Mouse (Mus musculus): Measurements from ENCODE around the gene Scaf1.
"Not testable (repeated sequence)": the region's sequence is repeated elsewhere in the genome, so short reads cannot be mapped to it uniquely, and the experiment has no call there.

Scaf1 gene

DNA sequence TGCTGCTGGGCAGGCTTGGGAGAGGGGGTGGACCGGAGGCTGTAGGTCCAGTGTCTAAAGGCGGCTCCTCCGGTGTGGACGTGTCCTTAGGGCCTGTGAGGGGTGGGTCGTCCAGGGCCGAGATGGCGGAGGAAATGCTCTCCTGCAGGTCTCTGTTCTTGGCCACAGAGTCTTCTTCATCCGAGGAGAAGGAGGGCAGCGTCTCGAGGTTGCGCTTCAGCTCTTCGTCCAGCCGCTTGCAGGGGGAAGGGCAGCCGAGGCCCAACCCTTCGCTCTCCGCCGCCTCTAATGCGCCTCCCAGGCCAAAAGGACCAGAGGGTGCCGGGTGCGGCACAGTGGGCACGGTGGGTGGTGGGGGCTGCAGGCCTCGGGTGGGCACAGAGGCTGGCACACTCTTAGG, 29.6 kb upstream of the Scaf1 start:
- DNase-seq (ENCODE audit: low read depth, low spot score): no peak

DNA sequence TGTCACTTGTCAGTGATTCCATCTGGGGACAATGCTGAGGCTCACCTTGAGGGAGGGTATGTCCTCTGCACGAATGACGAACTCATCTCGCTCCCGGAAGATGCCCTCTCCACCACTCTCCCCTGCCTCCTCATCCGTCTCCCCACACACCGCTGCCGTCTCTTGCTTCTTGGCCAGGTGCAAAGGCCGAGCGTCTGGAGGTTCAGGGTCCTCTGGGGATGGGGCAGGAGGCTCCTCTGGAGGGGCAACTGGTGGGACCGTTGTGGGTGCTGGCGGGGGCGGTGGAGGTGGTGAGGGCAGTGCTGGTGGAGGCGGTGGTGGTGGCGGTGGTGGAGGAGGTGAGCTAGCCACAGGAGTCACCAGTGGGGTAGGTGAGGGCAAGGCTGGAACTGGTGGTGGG, 27.1 kb upstream of the Scaf1 start:
- no peak for DNase-seq (ENCODE audit: low read depth, low spot score)

- DNase-seq (ENCODE audit: low read depth, low spot score): no peak
These were observed 24.7 kb upstream of the Scaf1 start for GRCm38 (mm10) chr7:45040851-45041250.

DNA sequence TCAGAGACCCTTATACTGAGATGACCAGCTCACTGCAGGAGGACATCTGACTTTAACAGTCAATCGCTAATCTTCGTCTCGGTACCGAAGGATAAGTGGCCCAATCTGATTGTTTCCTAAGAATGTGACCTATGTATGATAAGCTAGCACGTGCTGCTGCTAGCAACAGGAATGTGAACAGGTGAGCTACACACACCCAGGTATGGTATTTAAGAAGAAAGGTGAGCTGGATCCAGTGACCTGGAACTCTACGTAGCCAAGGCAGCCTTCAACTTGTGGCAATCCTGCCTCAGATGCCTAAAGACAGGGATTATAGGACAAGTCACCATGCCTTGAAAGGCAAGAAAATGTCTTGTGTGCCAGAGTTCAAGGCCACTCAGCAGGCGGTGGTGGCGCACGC, 22.2 kb upstream of the Scaf1 start:
- no peak for DNase-seq (ENCODE audit: low read depth, low spot score)

DNA sequence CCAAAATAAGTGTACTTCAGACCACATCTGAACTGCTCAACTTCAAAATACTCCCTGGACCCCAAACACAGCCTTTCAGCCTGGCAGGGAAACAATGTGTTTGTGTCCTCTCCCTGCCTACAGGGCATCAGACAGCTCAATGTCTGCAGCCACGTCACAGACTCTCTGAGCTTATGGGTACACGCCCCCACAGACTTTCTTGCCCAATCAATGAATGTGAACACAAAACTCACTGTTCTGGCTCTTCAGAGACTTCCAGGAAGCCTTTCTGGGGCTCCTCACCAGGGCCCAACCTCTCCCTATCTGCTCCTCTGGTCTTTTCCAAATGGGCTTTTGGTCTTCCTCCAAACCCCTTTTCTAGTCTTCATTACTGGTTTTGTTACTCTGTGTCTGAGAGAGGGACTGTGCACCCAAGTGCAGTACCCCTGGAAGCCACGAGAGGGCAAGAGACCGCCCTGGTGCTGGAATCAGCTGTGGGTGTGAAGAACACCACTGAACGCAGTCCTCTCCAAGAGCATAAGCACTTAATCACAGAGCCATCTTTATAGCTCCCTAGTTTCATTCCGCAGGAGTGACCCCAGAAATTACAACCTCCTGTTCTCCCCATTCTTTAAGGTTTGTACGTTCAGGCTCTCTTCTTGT, 21.7 kb upstream of the Scaf1 start:
- DNase-seq (ENCODE audit: low read depth, low spot score): peak; percentile 67

DNA sequence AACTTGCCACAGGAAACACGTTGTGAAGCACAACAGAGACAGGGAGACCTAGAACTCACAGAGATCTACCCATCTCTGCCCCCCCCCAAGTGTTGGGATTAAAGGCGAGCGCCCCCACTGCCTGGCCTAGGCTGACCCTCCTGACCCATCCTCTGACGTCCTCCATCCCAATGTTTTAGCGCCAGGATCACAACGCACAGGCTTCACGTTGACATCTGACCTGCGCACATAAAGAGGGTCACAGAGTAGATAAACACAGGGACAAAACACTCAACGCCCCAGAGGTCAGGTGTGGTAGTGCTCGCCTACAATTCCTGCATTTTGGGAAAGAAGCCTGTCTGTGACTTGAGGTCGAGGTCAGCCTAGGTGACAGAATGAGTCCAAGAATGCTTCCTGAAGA, 20.5 kb upstream of the Scaf1 start:
- DNase-seq (ENCODE audit: low read depth, low spot score): no peak

DNA sequence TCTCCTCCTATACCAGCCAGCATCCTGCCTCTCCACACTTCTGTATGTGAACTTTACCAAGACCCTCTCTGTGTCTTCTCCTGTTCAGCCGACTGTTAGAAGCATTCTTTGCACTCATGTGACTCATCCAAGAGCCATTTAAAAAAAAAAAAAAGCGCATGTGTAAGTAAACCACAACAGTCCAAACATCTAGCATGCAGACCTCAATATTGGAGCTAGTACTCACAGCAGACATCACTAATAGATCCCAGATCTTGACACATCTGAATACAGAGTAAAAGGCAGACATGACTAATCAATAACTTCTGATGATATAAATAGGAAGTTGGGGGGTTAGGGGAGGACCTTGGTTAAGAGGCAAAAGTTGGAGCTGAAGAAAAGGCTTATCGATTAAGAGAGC, 19.5 kb upstream of the Scaf1 start:
- DNase-seq (ENCODE audit: low read depth, low spot score): peak; percentile 89

- no peak for DNase-seq (ENCODE audit: low read depth, low spot score)
These were observed 17.7 kb upstream of the Scaf1 start for GRCm38 (mm10) chr7:45033722-45034359.

GRCm38 (mm10) chr7:45030857-45031256, 14.7 kb upstream of the Scaf1 start:
- no peak for DNase-seq (ENCODE audit: low read depth, low spot score)

GRCm38 (mm10) chr7:45029995-45030394, 13.8 kb upstream of the Scaf1 start:
- DNase-seq (ENCODE audit: low read depth, low spot score): no peak

- DNase-seq (ENCODE audit: low read depth, low spot score): no peak
These were observed 12.2 kb upstream of the Scaf1 start for GRCm38 (mm10) chr7:45028351-45028750.

DNA sequence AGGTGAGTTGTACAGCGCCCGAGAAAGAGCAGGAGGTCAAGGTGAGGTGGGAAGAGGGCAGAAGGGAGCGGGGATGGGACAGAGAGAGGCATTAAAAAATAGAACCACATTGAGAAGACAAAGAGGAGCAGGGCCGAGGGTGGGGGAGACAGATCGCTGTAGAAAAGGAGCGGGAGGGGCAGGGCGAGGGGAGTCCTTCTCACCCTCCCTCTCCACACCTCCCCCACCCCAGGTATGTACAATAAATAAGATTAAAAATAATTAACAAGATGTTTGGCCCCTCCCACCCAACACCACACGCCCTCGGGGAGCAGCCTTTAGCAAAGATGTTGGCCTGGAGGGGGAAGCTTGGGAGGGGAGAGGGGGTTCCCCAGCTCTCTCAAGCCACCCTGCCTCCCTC, 11.6 kb upstream of the Scaf1 start:
- DNase-seq (ENCODE audit: low read depth, low spot score): no peak

DNA sequence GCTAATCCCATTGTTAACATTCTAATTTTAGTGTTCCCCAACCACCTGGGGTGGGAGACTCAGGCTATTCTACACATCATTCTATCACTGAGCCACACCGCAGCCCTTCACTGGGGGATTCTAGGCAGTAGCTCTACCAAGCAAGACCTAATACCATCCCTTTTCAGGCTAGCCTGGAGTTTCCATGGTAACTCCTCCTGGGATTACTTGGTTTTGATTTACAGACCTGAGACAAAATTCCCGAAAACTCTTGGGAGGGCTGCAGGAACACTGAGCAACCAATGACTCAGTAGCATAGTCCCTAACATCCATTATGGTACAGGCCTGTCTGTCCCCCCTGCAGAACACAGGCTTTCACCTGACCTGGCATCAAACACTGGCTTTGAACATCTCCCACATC, 10.1 kb upstream of the Scaf1 start:
- DNase-seq (ENCODE audit: low read depth, low spot score): no peak

DNA sequence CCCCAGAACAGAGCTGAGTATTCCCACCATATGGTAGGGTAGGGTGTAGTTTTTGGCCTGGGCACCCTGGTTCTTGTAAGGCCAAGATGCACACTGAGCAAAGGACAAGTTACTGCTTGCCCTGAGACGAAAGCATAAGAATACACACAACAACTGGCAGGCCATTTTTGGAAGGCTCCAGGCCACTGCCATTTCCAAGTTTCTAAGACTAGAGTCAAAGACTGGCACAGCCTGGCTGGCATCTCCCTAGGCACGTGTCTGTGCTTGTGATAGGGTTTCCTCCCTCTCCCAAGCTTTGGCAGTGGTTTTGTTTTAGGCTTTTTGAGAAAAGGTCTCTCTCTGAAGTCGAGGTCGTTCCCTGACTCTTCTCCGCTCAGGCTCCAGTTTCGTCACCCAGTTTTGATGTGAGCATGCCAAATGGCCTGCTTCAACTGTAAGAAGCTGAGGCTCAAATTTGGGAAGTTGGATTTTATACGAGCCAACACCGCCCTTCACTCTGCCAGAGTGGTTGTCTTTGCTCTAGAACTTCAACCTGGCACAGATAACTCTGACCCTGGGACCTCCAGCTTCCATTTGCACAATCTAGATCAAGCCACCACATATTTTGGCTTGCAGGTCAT, 9.5 kb upstream of the Scaf1 start:
- no peak for DNase-seq (ENCODE audit: low read depth, low spot score)

- no peak for DNase-seq (ENCODE audit: low read depth, low spot score)
These were observed 8.4 kb upstream of the Scaf1 start for GRCm38 (mm10) chr7:45024281-45025248.

DNA sequence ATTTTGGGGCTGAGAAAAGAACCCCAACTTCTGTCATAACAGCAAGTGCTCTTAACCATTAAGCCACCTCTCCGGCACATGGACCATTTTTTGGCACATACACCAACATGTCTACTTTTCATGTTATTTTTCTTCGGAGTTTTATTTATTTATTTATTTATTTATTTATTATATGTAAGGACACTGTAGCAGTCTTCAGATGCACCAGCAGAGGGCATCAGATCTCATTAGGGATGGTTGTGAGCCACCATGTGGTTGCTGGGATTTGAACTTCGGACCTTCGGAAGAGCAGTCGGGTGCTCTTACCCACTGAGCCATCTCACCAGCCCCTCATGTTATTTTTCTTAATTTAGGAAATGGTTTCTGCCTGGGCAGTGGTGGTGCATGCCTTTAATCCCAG, 7.5 kb upstream of the Scaf1 start:
- DNase-seq (ENCODE audit: low read depth, low spot score): not testable (repeated sequence)

DNA sequence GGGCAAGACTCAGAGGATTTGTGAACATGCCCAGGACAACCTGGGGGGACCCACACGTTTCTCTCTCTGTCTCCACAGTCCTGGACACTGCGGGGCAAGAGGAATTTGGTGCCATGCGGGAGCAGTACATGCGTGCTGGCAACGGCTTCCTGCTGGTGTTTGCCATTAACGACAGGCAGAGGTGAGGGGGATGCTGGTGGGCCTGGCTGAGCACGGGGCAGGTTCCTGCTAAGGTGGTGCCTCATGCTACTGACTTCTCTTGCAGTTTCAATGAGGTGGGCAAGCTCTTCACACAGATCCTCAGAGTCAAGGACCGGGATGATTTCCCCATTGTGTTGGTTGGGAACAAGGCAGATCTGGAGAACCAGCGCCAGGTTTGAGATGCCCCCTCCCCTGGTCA, 4.1 kb upstream of the Scaf1 start:
- no peak for DNase-seq (ENCODE audit: low read depth, low spot score)

DNA sequence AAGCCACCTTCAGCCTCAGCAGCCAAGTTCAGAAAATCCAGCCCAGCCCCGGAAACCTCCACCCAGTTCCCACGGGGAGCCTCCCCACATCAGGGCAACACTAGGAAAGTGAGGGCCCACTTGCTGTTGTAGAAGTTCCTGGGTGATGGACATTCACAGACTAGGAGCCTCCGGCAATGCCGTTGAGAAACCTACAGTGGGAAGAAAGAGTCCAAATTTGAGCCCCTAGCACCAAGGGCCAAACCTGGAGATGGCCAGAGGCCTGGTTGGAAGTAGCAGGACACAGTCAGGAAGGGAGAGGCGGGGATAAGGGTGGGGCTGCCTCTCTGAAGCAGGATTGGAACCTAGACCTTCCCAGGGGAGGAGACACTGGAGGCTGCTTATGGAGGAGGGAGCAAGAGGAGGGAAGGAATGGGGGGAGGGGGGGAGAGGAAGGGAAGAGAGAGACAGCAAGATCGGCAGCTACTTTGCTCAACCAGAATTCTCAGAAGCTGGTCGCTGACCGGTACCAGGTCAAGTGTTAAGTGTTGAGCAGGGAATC, 2.9 kb upstream of the Scaf1 start:
- DNase-seq (ENCODE audit: low read depth, low spot score): peak; percentile 95

DNA sequence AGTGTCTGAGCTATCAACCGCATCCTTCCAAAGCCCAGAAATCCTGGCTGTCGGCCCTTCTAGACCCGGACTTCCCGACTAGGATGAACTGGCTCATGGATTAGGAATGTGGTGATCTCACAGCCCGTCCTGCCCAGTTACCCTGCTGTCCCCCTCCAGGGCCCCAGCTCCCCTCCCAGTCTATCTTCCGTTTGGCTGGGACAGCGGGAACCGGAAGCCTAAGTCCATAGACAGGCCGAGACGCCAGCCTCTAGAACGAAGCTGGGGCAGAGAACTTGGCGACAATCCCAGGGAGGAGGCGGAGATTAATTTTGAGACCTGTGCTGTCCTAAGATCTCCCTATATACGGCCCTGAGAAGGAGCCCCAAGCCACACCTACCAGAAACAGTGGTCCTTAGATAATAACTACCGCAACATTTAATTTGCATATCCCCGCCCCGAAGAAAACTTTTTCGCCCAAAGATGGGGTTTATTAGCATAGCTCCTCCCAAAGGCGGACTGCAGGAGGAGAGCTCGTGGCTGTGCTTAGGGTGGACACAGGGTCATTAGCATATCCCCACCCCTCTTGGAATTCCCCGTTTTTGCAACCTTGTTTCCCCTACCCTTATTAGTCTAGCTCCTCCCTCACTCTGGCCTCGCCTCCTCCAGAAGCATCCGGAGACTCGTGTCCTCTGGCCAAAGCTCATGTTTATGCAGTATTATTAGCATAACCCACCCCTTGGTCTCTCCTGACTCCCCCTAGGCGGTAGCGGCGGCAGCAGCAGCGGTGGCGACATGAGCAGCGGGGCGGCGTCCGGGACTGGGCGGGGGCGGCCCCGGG, 1.3 kb upstream of the Scaf1 start, which contains the start of gene Rras:
Rras (plus strand) TSS at position 720 of the 820 bp plus-strand sequence.
- peak; percentile 100 for DNase-seq (ENCODE audit: low read depth, low spot score)

DNA sequence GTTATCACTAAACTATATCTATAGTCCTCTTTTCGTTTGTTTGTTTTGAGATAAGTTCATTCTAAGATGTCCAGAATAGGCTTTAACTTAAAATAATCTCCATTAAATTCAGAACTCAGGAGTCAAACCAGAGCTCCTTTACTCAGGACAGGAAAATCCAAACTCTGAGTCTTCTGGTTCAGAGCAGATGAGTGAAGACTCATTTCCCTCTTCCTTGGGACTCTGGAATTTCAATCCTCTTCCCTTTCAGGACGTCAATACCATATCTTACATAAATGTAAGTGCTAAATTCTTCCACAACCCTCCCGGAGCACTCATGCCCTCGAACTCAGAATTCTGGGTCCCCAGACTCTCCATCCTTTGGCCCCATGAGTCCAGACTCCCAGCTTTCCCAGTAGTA, 598 bp upstream of the Scaf1 start:
- no peak for DNase-seq (ENCODE audit: low read depth, low spot score)

Measured in 3T3-L1 (cell line).